Mouse (Mus musculus) kidney, adult 2 months (tissue): ENCODE results near the gene Spag4. TPM values are rescaled to one million over a fixed set of nuclear protein-coding genes. Genes with fewer than 3 reads are reported as not detected.

Experiments used
- DNase-seq: peaks from one replicate; pipeline ENCODE4 v3.0.0; 2021
- H3K27ac ChIP-seq: fragments of 200-500 bp; 2 replicates; pipeline ENCODE4 v1.5.1; 2012; ENCODE audit warnings: low read depth, low read length, control low read depth, inconsistent platforms; ENCODE audit not compliant: insufficient read depth
- H3K27me3 ChIP-seq: fragments of 200-500 bp; replicated peaks from 2 replicates; pipeline ENCODE4 v1.6.1; 2012; ENCODE audit warnings: mild to moderate bottlenecking, moderate library complexity, low read length, inconsistent platforms; ENCODE audit not compliant: control insufficient read depth, insufficient read depth
- H3K36me3 ChIP-seq: fragments of 200-500 bp; 2 replicates; pipeline ENCODE4 v1.6.1; 2012; ENCODE audit warnings: mild to moderate bottlenecking, moderate library complexity, low read length, inconsistent platforms; ENCODE audit not compliant: control insufficient read depth, insufficient read depth
- H3K4me1 ChIP-seq: fragments of 200-500 bp; 2 replicates; pipeline ENCODE4 v1.6.1; 2011; ENCODE audit warnings: low read length; ENCODE audit not compliant: control insufficient read depth, insufficient read depth
- H3K4me3 ChIP-seq: fragments of 200-500 bp; 2 replicates; pipeline ENCODE4 v1.5.1; 2011; ENCODE audit warnings: mild to moderate bottlenecking, low read depth, low read length, control low read depth; ENCODE audit not compliant: insufficient read depth
- CTCF ChIP-seq: fragments of 200-500 bp; conservative IDR thresholded peaks from 2 replicates; pipeline ENCODE4 v1.5.1; 2011; ENCODE audit warnings: low read depth, mild to moderate bottlenecking, control low read depth, low read length, moderate library complexity, mixed read lengths; ENCODE audit not compliant: insufficient read depth, insufficient read length
- POLR2A ChIP-seq: fragments of 200-500 bp; IDR thresholded peaks from one replicate; pipeline ENCODE4 v1.6.1; 2011; ENCODE audit warnings: low read depth, low read length, control low read depth
- WGBS: fragments of 180-500 bp; shearing (Covaris S2); methylation state at CpG from one replicate; pipeline ENCODE4 v1.1.7; 2018; 5-methylcytosine and 5-hydroxymethylcytosine counted together
- polyA plus RNA-seq: library from polyadenylated mRNA; depleted of rRNA; stranded (reverse); fragments of >200 nt; gene quantifications from 2 replicates; pipeline ENCODE4 v1.2.3, GENCODE M21; 2012; rRNA removed

Spag4 gene
- 3.3 and 3.6 TPM in 2 replicates for polyA plus RNA-seq

DNA sequence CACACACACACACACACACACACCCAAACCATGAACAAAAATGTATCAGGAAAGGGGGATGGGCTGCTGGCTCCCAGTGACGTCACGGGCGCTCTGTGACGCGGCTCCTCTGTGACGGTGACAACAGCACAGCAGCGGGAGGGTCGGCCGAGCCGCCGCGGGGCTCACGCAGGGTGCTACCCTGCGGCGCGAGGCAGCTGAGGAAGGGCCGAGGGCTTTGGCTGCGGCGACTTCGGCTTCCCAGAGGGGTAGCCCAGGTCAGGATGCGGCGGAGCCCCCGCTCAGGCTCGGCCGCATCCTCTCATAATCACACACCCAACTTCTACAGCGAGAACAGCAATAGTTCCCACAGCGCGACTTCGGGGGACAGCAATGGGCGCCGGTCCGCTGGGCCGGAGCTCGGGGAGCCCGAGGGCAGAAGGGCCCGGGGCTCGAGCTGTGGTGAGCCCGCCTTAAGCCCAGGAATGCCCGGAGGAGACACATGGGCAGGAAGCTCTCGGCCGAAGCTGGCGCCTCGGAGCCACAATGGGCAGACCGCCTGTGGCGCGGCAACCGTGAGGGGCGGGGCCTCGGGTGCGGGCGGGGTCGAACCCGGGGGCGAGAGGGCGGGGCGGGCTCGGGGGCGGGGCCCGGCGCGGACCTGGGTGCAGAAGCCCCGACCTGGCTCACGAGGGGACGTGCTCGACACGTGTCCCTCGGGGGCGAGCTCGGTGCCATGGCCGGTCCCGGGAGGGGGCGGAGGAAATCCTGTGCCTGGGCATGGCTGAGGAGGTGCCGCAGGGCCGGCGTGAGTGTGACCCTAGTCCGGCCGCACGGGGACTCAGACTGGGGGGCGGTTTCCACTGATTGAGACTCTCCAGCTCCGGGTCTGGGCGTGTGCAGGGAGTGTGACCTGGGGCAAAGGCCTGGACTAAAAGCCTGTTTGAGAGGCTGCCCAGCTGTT is at the start of gene Spag4:
TSS of gene Spag4 (plus strand) at position 77 of the 943 bp plus-strand sequence.
- Histone ChIP-seq H3K27ac (no peak within 1 kb of the TSS), H3K4me1 (no peaks in the 10 kb centered on the region), H3K27me3 (no peaks in the 10 kb centered on the region), H3K36me3 (no peaks in the 10 kb centered on the region), H3K4me3 (peak within 1 kb of the TSS; percentile 59)
- peak; percentile 83 for DNase-seq
- WGBS = under 1% methylated on average over 81 of the region's 81 CpGs
- TF ChIP-seq POLR2A = no peak
- TF ChIP-seq CTCF = no peak

DNA sequence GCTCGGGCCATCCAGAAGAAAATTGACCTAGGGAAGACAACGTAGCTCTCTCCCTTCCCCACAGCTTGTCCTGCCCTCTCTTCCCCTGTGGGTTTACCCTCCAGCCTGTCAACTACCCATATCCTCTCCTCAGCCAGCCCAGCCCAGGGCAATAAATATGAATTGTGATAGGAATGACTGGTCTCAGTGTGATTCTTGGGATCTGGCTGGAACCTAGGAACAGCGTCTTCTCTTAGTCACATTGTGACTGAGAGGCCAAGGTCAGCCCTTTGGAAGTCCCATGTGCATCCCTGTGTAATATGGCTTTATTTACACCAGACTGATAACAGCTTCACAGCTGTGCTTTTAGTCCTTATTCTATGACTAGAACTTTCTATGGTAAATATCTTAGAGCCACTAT is 46.9 kb upstream of the Spag4 start:
- 67% methylated on average over 3 of the region's 3 CpGs for WGBS
- H3K27ac ChIP-seq = no peak overlapping the region
- no peak for TF ChIP-seq CTCF
- TF ChIP-seq POLR2A = no peak
- no peaks in the 10 kb centered on the region; the same call in none of the 2 replicates for H3K36me3 ChIP-seq
- no peak overlapping the region for H3K4me3 ChIP-seq
- no peaks in the 10 kb centered on the region for H3K4me1 ChIP-seq
- no peaks in the 10 kb centered on the region for H3K27me3 ChIP-seq
- no peak for DNase-seq

DNA sequence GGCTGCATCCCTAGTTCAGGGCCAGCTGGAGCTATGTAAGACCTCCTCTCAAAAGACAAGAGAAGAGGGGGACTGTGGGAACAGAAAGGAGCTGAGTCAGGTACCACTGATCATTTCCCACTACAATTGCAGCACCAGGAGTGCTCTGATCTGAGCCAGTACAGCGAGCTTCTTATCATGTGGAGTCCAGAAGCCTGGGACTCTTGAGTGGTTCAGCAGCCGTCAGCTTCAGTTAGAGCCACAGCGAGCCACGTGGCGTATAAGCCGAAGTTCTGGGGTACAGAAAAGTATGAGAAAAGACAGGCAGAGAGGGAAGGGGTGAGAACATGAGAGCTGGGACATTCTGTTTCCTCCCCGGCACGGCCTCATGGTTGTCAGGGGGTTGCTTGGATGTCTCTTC is 43.8 kb upstream of the Spag4 start:
- no peaks in the 10 kb centered on the region for H3K4me1 ChIP-seq
- no peak for DNase-seq
- TF ChIP-seq POLR2A (no peak), CTCF (no peak)
- no peak overlapping the region for H3K27ac ChIP-seq
- 89% methylated on average over 8 of the region's 8 CpGs for WGBS
- no peaks in the 10 kb centered on the region; the same call in none of the 2 replicates for H3K36me3 ChIP-seq
- no peaks in the 10 kb centered on the region for H3K27me3 ChIP-seq
- no peak overlapping the region for H3K4me3 ChIP-seq

DNA sequence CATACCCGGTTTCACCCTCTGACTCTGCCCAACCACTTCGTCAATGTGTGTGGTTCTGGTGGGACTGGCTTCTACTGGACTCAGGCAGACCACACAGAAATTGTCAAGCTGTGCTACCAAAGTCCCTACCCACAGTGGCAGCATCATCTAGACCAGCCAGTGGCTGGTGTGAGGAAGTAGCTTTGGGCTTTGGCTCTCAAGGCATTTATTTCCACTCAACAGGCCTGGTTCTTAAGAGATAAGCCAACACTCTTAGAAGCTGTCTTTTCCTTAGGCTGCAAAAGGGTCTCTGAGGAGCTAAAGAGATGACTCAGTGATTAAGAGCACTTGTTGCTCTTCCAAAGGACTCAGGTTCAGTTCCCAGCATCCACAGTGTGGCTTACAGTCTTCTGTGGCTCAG is 43.2 kb upstream of the Spag4 start:
- TF ChIP-seq CTCF (no peak), POLR2A (no peak)
- Histone ChIP-seq H3K4me3 (no peak overlapping the region), H3K4me1 (no peaks in the 10 kb centered on the region), H3K27ac (no peak overlapping the region), H3K36me3 (no peaks in the 10 kb centered on the region; the same call in none of the 2 replicates), H3K27me3 (no peaks in the 10 kb centered on the region)
- no peak for DNase-seq
- WGBS = 81% methylated on average over 2 of the region's 2 CpGs

DNA sequence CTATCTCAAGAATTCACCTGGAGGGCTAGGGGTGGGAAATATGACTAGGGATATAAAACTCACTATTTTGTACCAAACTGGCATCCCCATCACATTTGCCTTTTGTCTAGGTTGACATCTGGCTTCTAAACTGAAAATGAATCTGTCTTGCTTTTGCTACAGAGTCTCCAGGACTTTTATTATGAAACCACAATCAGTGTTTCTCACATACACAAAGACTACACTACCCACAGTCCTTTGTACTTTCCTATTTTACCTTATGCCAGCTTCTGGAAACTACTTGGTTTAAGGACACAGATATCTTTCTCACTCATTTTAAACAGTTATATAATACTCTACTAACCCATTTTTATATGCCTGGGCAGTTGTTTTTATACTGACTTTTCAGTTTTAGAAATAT is 39.5 kb upstream of the Spag4 start:
- Histone ChIP-seq H3K4me1 (no peaks in the 10 kb centered on the region), H3K36me3 (no peaks in the 10 kb centered on the region), H3K27me3 (no peaks in the 10 kb centered on the region), H3K4me3 (no peak overlapping the region), H3K27ac (no peak overlapping the region)
- DNase-seq = peak; percentile 47
- TF ChIP-seq POLR2A (no peak), CTCF (no peak)

DNA sequence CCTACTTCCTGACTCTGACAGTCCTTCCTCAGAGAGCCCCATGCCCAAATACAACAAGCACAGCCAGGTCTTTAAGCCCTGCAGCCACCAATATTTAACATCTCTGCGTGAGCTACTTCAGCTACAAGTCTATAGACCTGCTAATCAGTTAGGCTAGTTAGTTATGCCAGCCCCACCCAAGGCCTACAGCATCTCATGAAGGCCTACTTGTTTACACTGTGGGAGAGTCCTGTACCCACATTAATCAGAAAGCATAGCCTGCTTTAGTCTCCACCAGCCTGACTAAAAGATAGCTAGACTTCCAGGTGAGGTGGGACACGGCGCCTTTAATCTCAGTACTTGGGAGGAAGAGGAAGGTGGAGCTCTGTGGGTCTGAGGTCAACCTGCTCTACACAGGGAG is 25.6 kb upstream of the Spag4 start:
- no peak overlapping the region for H3K27ac ChIP-seq
- no peak overlapping the region for H3K4me3 ChIP-seq
- H3K4me1 ChIP-seq = no peaks in the 10 kb centered on the region
- TF ChIP-seq CTCF = no peak
- no peak for TF ChIP-seq POLR2A
- 88% methylated on average over 3 of the region's 3 CpGs for WGBS
- no peak for DNase-seq
- H3K36me3 ChIP-seq = no peaks in the 10 kb centered on the region
- no peaks in the 10 kb centered on the region for H3K27me3 ChIP-seq

DNA sequence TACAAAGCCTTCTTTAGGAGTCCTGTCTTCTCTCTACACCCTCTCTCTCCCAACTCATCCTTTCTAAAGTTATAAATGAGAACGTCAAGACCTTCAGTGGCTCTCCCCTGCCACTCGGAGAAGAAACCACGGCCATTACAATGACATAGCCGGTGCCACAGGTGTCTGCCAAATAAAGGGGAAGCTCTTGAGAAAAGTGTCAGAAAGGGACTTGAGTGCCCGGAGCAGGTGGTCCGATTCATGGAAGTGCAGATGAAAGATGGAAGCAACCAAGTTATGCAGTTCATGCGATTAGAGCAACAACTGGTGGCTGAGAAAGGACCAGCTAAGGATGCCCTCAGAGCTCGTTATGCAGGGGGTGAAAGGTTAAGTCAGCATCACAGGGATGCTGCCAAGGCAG is 22.1 kb upstream of the Spag4 start:
- 86% methylated on average over 8 of the region's 8 CpGs for WGBS
- no peak for TF ChIP-seq POLR2A
- no peak for TF ChIP-seq CTCF

More for the DNA sequence above, 22.1 kb upstream of the Spag4 start:
- no peaks in the 10 kb centered on the region for H3K36me3 ChIP-seq
- no peak for DNase-seq
- H3K4me3 ChIP-seq = no peak overlapping the region
- no peaks in the 10 kb centered on the region for H3K27me3 ChIP-seq
- no peaks in the 10 kb centered on the region for H3K4me1 ChIP-seq
- no peak overlapping the region for H3K27ac ChIP-seq
